Mouse (Mus musculus) heart, embryonic 14.5 days (tissue): Measurements from ENCODE around the gene Wnt3a. TPM values are rescaled to one million over a fixed set of nuclear protein-coding genes. Genes with fewer than 3 reads are reported as not detected.
"Not testable (repeated sequence)": the region's sequence is repeated elsewhere in the genome, so short reads cannot be mapped to it uniquely, and the experiment has no call there.

Experiments used
- ATAC-seq: fragments of 200-750 bp; cut with Nextera tagmentation; 2 replicates; pipeline ENCODE4 v1.8.0; 2017; ENCODE audit warnings: low read depth, moderate TSS enrichment; ENCODE audit not compliant: insufficient number of reproducible peaks, insufficient read depth, low FRiP score
- H3K27ac ChIP-seq, 2 experiments: fragments of 200-500 bp in 1 of 2; fragments of 300-500 bp in 1 of 2; sonication (generic) in 1 of 2; replicated peaks in 1 of 2; 2 replicates each; pipeline ENCODE4 v1.5.1; 2012 to 2014; ENCODE audit warnings: low read depth in 2 of 2, low read length in 2 of 2, control low read depth in 1 of 2, mild to moderate bottlenecking in 1 of 2, mixed read lengths in 1 of 2; ENCODE audit not compliant: control insufficient read depth in 1 of 2, insufficient read depth in 1 of 2
- H3K27me3 ChIP-seq: fragments of 300-500 bp; sonication (generic); 2 replicates; pipeline ENCODE4 v1.6.1; 2014; ENCODE audit warnings: mild to moderate bottlenecking, low read length, control low read depth; ENCODE audit not compliant: control insufficient read depth, insufficient read depth
- H3K36me3 ChIP-seq: fragments of 300-500 bp; sonication (generic); 2 replicates; pipeline ENCODE4 v1.6.1; 2014; ENCODE audit warnings: mild to moderate bottlenecking, control low read depth, low read length, mixed read lengths; ENCODE audit not compliant: control insufficient read depth, insufficient read depth
- H3K4me1 ChIP-seq, 2 experiments: fragments of 200-500 bp in 1 of 2; fragments of 300-500 bp in 1 of 2; sonication (generic) in 1 of 2; 2 replicates each; pipeline ENCODE4 v1.6.1; 2012 to 2014; ENCODE audit warnings: low read length in 2 of 2, control low read depth in 1 of 2, mixed read lengths in 1 of 2; ENCODE audit not compliant: control insufficient read depth in 2 of 2, insufficient read depth in 2 of 2
- H3K4me2 ChIP-seq: fragments of 300-500 bp; sonication (generic); 2 replicates; pipeline ENCODE4 v1.6.1; 2014; ENCODE audit warnings: mild to moderate bottlenecking, low read length
- H3K4me3 ChIP-seq, 2 experiments: fragments of 200-500 bp in 1 of 2; fragments of 300-500 bp in 1 of 2; sonication (generic) in 1 of 2; 2 replicates each; pipeline ENCODE4 v1.5.1; 2012 to 2014; ENCODE audit warnings: low read length in 2 of 2, mild to moderate bottlenecking in 2 of 2, control low read depth in 1 of 2, low read depth in 1 of 2, moderate library complexity in 1 of 2; ENCODE audit not compliant: control insufficient read depth in 1 of 2, insufficient read depth in 1 of 2
- H3K9ac ChIP-seq: fragments of 300-500 bp; sonication (generic); 2 replicates; pipeline ENCODE4 v1.6.1; 2014; ENCODE audit warnings: mild to moderate bottlenecking, low read length
- H3K9me3 ChIP-seq: fragments of 300-500 bp; sonication (generic); 2 replicates; pipeline ENCODE4 v1.6.1; 2016; ENCODE audit warnings: low read length, control low read depth; ENCODE audit not compliant: control insufficient read depth
- WGBS: fragments of 180-500 bp; shearing (Covaris S2); extraction: QIAGEN DNeasy Blood & Tissue Kit; methylation state at CpG from one replicate; pipeline ENCODE4 v1.1.7; 2014; 5-methylcytosine and 5-hydroxymethylcytosine counted together
- polyA plus RNA-seq: library from polyadenylated mRNA; unstranded; fragments of >200 nt; fragmentation: Nextera tagmentation; extraction: Ambion mirVana; gene quantifications from 2 replicates; pipeline ENCODE4 v1.2.1, GENCODE M21; 2014

Wnt3a gene
- polyA plus RNA-seq, 1 experiment from 2014 or later, result not detected

- Histone ChIP-seq H3K4me1 (peaks cover 16 to 35% of the 10 kb centered on the region in 2 experiments; a peak in 3 of 4 replicates), H3K27ac (no peak overlapping the region), H3K9ac (peak overlapping the region; percentile 72), H3K36me3 (no peaks in the 10 kb centered on the region), H3K4me3 (peak overlapping the region; percentile 65 to 69), H3K27me3 (peaks cover 63% of the 10 kb centered on the region), H3K9me3 (no peaks in the 10 kb centered on the region), H3K4me2 (peak overlapping the region; percentile 95)
- ATAC-seq, result peak; percentile 47; the same call in 1 of the 2 replicates
- WGBS, result 1% methylated on average over 45 of the region's 45 CpGs
Measured at GRCm38 (mm10) chr11:59307422-59308163, 17.0 kb upstream of the Wnt3a start.

- peaks cover 64% of the 10 kb centered on the region for H3K27me3 ChIP-seq
- H3K27ac ChIP-seq, result no peak within 1 kb of the TSS
- WGBS, result under 1% methylated on average over 107 of the region's 128 CpGs
- H3K36me3 ChIP-seq, result no peaks in the 10 kb centered on the region
- no peaks in the 10 kb centered on the region for H3K9me3 ChIP-seq
- H3K4me3 ChIP-seq, result peak within 1 kb of the TSS; percentile 65 to 69
- peak within 1 kb of the TSS; percentile 72 for H3K9ac ChIP-seq
- H3K4me2 ChIP-seq, result peak within 1 kb of the TSS; percentile 95
- peaks cover 11 to 30% of the 10 kb centered on the region in 2 experiments; a peak in 3 of 4 replicates for H3K4me1 ChIP-seq
- peak; percentile 78 for ATAC-seq
Measured at GRCm38 (mm10) chr11:59306461-59307421, 16.2 kb upstream of the Wnt3a start, which contains the start of gene Wnt9a. Gene Wnt9a, plus strand, starts transcription at chr11:59306928.

GRCm38 (mm10) chr11:59305821-59306215 lies 15.3 kb upstream of the Wnt3a start:
- WGBS, result 12% methylated on average over 10 of the region's 10 CpGs
- peak overlapping the region in 1 of 2 experiments; percentile 65; a peak in 1 of 4 replicates for H3K4me3 ChIP-seq
- peaks cover 11 to 30% of the 10 kb centered on the region in 2 experiments; a peak in 3 of 4 replicates for H3K4me1 ChIP-seq
- no peaks in the 10 kb centered on the region for H3K36me3 ChIP-seq
- no peak overlapping the region for H3K9ac ChIP-seq
- no peak for ATAC-seq
- H3K9me3 ChIP-seq, result no peaks in the 10 kb centered on the region
- no peak overlapping the region for H3K27ac ChIP-seq
- H3K4me2 ChIP-seq, result peak overlapping the region; percentile 95
- H3K27me3 ChIP-seq, result peaks cover 60% of the 10 kb centered on the region

- Histone ChIP-seq H3K4me1 (peaks cover 11 to 30% of the 10 kb centered on the region in 2 experiments; a peak in 3 of 4 replicates), H3K4me3 (no peak overlapping the region), H3K4me2 (no peak overlapping the region), H3K27me3 (peaks cover 66% of the 10 kb centered on the region), H3K36me3 (no peaks in the 10 kb centered on the region), H3K9me3 (no peaks in the 10 kb centered on the region), H3K27ac (no peak overlapping the region), H3K9ac (no peak overlapping the region)
- WGBS, result 49% methylated on average over 22 of the region's 22 CpGs
- no peak for ATAC-seq
Measured at GRCm38 (mm10) chr11:59305008-59305820, 14.7 kb upstream of the Wnt3a start.

- no peak for ATAC-seq
- H3K4me1 ChIP-seq, result peaks cover 2 to 15% of the 10 kb centered on the region in 2 experiments; a peak in 3 of 4 replicates
- peaks cover 74% of the 10 kb centered on the region for H3K27me3 ChIP-seq
- H3K27ac ChIP-seq, result no peak overlapping the region
- H3K9ac ChIP-seq, result no peak overlapping the region
- WGBS, result 12% methylated on average over 10 of the region's 10 CpGs
- no peaks in the 10 kb centered on the region for H3K9me3 ChIP-seq
- no peak overlapping the region for H3K4me2 ChIP-seq
- H3K36me3 ChIP-seq, result no peaks in the 10 kb centered on the region
- H3K4me3 ChIP-seq, result no peak overlapping the region
Measured at GRCm38 (mm10) chr11:59302700-59303569, 12.4 kb upstream of the Wnt3a start.

GRCm38 (mm10) chr11:59301053-59301452 lies 10.5 kb upstream of the Wnt3a start:
- WGBS, result 51% methylated on average over 2 of the region's 2 CpGs
- not testable (repeated sequence) for H3K9me3 ChIP-seq, H3K4me2 ChIP-seq, H3K9ac ChIP-seq, ATAC-seq, H3K4me3 ChIP-seq, H3K4me1 ChIP-seq, H3K27ac ChIP-seq, H3K36me3 ChIP-seq
- peaks cover 75% of the 10 kb centered on the region for H3K27me3 ChIP-seq
